Mouse (Mus musculus) ES-E14 (cell line): ENCODE measurements around the gene Myl7. TPM values are rescaled to one million over a fixed set of nuclear protein-coding genes. Genes with fewer than 3 reads are reported as not detected.

Experiments used
- DNase-seq: peaks from one replicate; pipeline ENCODE4 v3.0.0-alpha.2; 2013; ENCODE audit warnings: low read depth, low spot score
- H3K27ac ChIP-seq: 2 replicates; pipeline ENCODE4 v1.5.1; 2012; ENCODE audit warnings: low read depth, mild to moderate bottlenecking, low read length, moderate library complexity, mixed read lengths; ENCODE audit not compliant: poor library complexity, insufficient read depth, severe bottlenecking
- H3K36me3 ChIP-seq: 2 replicates; pipeline ENCODE4 v1.6.1; 2012; ENCODE audit warnings: mild to moderate bottlenecking, low read length, moderate library complexity, mixed read lengths; ENCODE audit not compliant: control insufficient read depth, poor library complexity, insufficient read depth, severe bottlenecking
- H3K4me1 ChIP-seq, 2 experiments: fragments of 150-350 bp in 1 of 2; sonication (generic) in 1 of 2; 2 replicates each; pipeline ENCODE4 v1.6.1; 2012; ENCODE audit warnings: low read length in 2 of 2, mild to moderate bottlenecking in 1 of 2, mixed read lengths in 1 of 2; ENCODE audit not compliant: control insufficient read depth in 2 of 2, insufficient read depth in 2 of 2, poor library complexity in 1 of 2
- H3K4me3 ChIP-seq, 2 experiments: fragments of 150-350 bp in 1 of 2; sonication (generic) in 1 of 2; 2 replicates each; pipeline ENCODE4 v1.5.1; 2012; ENCODE audit warnings: low read length in 2 of 2, low read depth in 1 of 2, mild to moderate bottlenecking in 1 of 2, mixed read lengths in 1 of 2; ENCODE audit not compliant: insufficient read depth in 1 of 2, poor library complexity in 1 of 2, severe bottlenecking in 1 of 2
- H3K9ac ChIP-seq: 2 replicates; pipeline ENCODE4 v1.6.1; 2012; ENCODE audit warnings: low read depth, mild to moderate bottlenecking, low read length, mixed read lengths; ENCODE audit not compliant: poor library complexity, insufficient read depth, severe bottlenecking
- H3K9me3 ChIP-seq: fragments of 150-350 bp; sonication (generic); 2 replicates; pipeline ENCODE4 v1.6.1; 2012; ENCODE audit warnings: low read depth, mild to moderate bottlenecking, low read length; ENCODE audit not compliant: control insufficient read depth, insufficient read depth
- CHD2 ChIP-seq: IDR thresholded peaks from 2 replicates; pipeline ENCODE4 v1.6.1; 2014; ENCODE audit warnings: mild to moderate bottlenecking, low read depth, low read length, inconsistent platforms
- HCFC1 ChIP-seq: IDR thresholded peaks from 2 replicates; pipeline ENCODE4 v1.6.1; 2012; ENCODE audit warnings: low read length, inconsistent platforms, borderline replicate concordance; ENCODE audit not compliant: insufficient read depth
- MAFK ChIP-seq: IDR thresholded peaks from 2 replicates; pipeline ENCODE4 v1.6.1; 2014; ENCODE audit warnings: mild to moderate bottlenecking, low read depth, low read length, inconsistent platforms; ENCODE audit not compliant: insufficient read depth
- ZC3H11A ChIP-seq: IDR thresholded peaks from 2 replicates; pipeline ENCODE4 v1.6.1; 2012; ENCODE audit warnings: low read depth, mild to moderate bottlenecking, inconsistent platforms, low read length, borderline replicate concordance
- ZNF384 ChIP-seq: IDR thresholded peaks from 2 replicates; pipeline ENCODE4 v1.6.1; 2012; ENCODE audit warnings: low read depth, low read length, inconsistent platforms
- in situ Hi-C, 2 experiments: fragments of 600-800 bp; cut with MboI; formaldehyde crosslinking; loops; one replicate each; pipeline ENCODE4 v1.15.1; 2025; ENCODE audit warnings: low sequenced_read_pairs in 2 of 2, inconsistent platforms in 1 of 2; ENCODE audit not compliant: unreplicated experiment in 2 of 2
- total RNA-seq: library from RNA; depleted of rRNA; stranded (reverse); fragments of 300-350 nt; gene quantifications from 2 replicates; pipeline ENCODE4 v1.2.3, GENCODE M21; 2012

The Myl7 gene
- total RNA-seq, 1 experiment = 10.4 TPM

GRCm38 (mm10) chr11:5878661-5879060 is 19.9 kb downstream of the Myl7 start:
- TF ChIP-seq CHD2 = no peak
- no peak for TF ChIP-seq ZNF384
- TF ChIP-seq ZC3H11A = no peak
- no peak for TF ChIP-seq MAFK
- TF ChIP-seq HCFC1 = no peak
- peaks cover 25% of the 10 kb centered on the region for H3K36me3 ChIP-seq
- no peaks in the 10 kb centered on the region for H3K9me3 ChIP-seq
- in situ Hi-C loops = no loop called here
- peak overlapping the region; percentile 83 for H3K9ac ChIP-seq
- H3K4me1 ChIP-seq = peaks cover 6 to 12% of the 10 kb centered on the region in 2 experiments; a peak in 2 of 4 replicates
- H3K4me3 ChIP-seq = peak overlapping the region; percentile 63 to 64
- H3K27ac ChIP-seq = no peak overlapping the region
- no peak for DNase-seq

GRCm38 (mm10) chr11:5877921-5878526 is 20.6 kb downstream of the Myl7 start, which contains the start of gene Pold2:
Gene Pold2 (minus strand): TSS chr11:5878292.
- peak; percentile 99 for DNase-seq
- Histone ChIP-seq H3K4me3 (peak within 1 kb of the TSS; percentile 85 to 87), H3K4me1 (peaks cover 6 to 12% of the 10 kb centered on the region in 2 experiments; a peak in 2 of 4 replicates), H3K27ac (peak within 1 kb of the TSS; percentile 59; the same call in 1 of the 2 replicates), H3K9ac (peak within 1 kb of the TSS; percentile 91), H3K9me3 (no peaks in the 10 kb centered on the region), H3K36me3 (peaks cover 32% of the 10 kb centered on the region)
- TF ChIP-seq HCFC1 = no peak
- no peak for TF ChIP-seq CHD2
- peak; percentile 23; the same call in 1 of the 2 replicates for TF ChIP-seq MAFK
- in situ Hi-C loops = no loop called here

- Histone ChIP-seq H3K27ac (no peak overlapping the region), H3K36me3 (peaks cover 38% of the 10 kb centered on the region), H3K4me3 (peak overlapping the region; percentile 85 to 87), H3K9ac (peak overlapping the region; percentile 91), H3K4me1 (peaks cover 6 to 12% of the 10 kb centered on the region in 2 experiments; a peak in 2 of 4 replicates), H3K9me3 (no peaks in the 10 kb centered on the region)
- TF ChIP-seq ZNF384 = no peak
- TF ChIP-seq CHD2 = no peak
- TF ChIP-seq HCFC1 = no peak
- no peak for TF ChIP-seq MAFK
- no peak for TF ChIP-seq ZC3H11A
- in situ Hi-C loops = no loop called here
- no peak for DNase-seq
These were observed 21.2 kb downstream of the Myl7 start for GRCm38 (mm10) chr11:5877421-5877820.

GRCm38 (mm10) chr11:5873192-5873591 is 25.4 kb downstream of the Myl7 start:
- Histone ChIP-seq H3K4me3 (no peak overlapping the region), H3K9ac (no peak overlapping the region), H3K27ac (no peak overlapping the region), H3K4me1 (peaks cover 0 to 10% of the 10 kb centered on the region in 2 experiments; a peak in 1 of 4 replicates), H3K9me3 (no peaks in the 10 kb centered on the region), H3K36me3 (peaks cover 63% of the 10 kb centered on the region)
- TF ChIP-seq HCFC1 (no peak), CHD2 (no peak)
- DNase-seq = no peak
- in situ Hi-C loops = no loop called here

GRCm38 (mm10) chr11:5872707-5873106 is 25.9 kb downstream of the Myl7 start:
- no peaks in the 10 kb centered on the region for H3K9me3 ChIP-seq
- no peak overlapping the region for H3K4me3 ChIP-seq
- H3K36me3 ChIP-seq = peaks cover 63% of the 10 kb centered on the region
- H3K4me1 ChIP-seq = peaks cover 0 to 10% of the 10 kb centered on the region in 2 experiments; a peak in 1 of 4 replicates
- in situ Hi-C loops = no loop called here
- no peak for DNase-seq
- H3K27ac ChIP-seq = no peak overlapping the region
- no peak for TF ChIP-seq CHD2
- TF ChIP-seq HCFC1 = no peak
- no peak for TF ChIP-seq ZNF384
- no peak for TF ChIP-seq ZC3H11A
- TF ChIP-seq MAFK = no peak
- no peak overlapping the region for H3K9ac ChIP-seq
